Mouse (Mus musculus) myocyte (in vitro differentiated cells): ENCODE results near the gene Ubtf. TPM values are rescaled to one million over a fixed set of nuclear protein-coding genes. Genes with fewer than 3 reads are reported as not detected.
A peak's percentile ranks its signal among the peaks of the same experiment; 100 is the strongest.
"Not testable (repeated sequence)": the region's sequence is repeated elsewhere in the genome, so short reads cannot be mapped to it uniquely, and the experiment has no call there.

Source experiments
- H3K27me3 ChIP-seq: one replicate; pipeline ENCODE4 v1.6.1; 2011; ENCODE audit not compliant: control insufficient read depth, insufficient read depth, insufficient read length
- H3K36me3 ChIP-seq: one replicate; pipeline ENCODE4 v1.6.1; 2011; ENCODE audit not compliant: control insufficient read depth, insufficient read depth
- H3K4me2 ChIP-seq: one replicate; pipeline ENCODE4 v1.6.1; 2011; ENCODE audit warnings: low read depth, control low read depth
- H3K4me3 ChIP-seq: one replicate; pipeline ENCODE4 v1.5.1; 2011; ENCODE audit warnings: mild to moderate bottlenecking, control low read depth, moderate library complexity
- H3K79me2 ChIP-seq: one replicate; pipeline ENCODE4 v1.6.1; 2011; ENCODE audit not compliant: control insufficient read depth, insufficient read depth
- H3ac ChIP-seq: one replicate; pipeline ENCODE4 v1.6.1; 2011; ENCODE audit not compliant: control insufficient read depth, insufficient read length
- CEBPB ChIP-seq: IDR thresholded peaks from 2 replicates; pipeline ENCODE4 v1.6.1; 2011; ENCODE audit warnings: mild to moderate bottlenecking, moderate library complexity; ENCODE audit not compliant: poor library complexity, insufficient read depth, severe bottlenecking
- E2F4 ChIP-seq: IDR thresholded peaks from one replicate; pipeline ENCODE4 v1.6.1; 2011; ENCODE audit warnings: mild to moderate bottlenecking, control low read depth, moderate library complexity; ENCODE audit not compliant: insufficient read depth
- MAX ChIP-seq: IDR thresholded peaks from one replicate; pipeline ENCODE4 v1.6.1; 2011; ENCODE audit warnings: low read depth, mild to moderate bottlenecking, control low read depth
- MYOD1 ChIP-seq, 3 experiments: IDR thresholded peaks; one replicate each; pipeline ENCODE4 v1.6.1; 2011; ENCODE audit warnings: control low read depth in 2 of 3, low read depth in 2 of 3, mild to moderate bottlenecking in 2 of 3, moderate library complexity in 1 of 3; ENCODE audit not compliant: insufficient read length in 2 of 3, control insufficient read depth in 1 of 3
- MYOG ChIP-seq, 3 experiments: IDR thresholded peaks; one replicate each; pipeline ENCODE4 v1.6.1; 2011; ENCODE audit warnings: control low read depth in 2 of 3, low read depth in 2 of 3, mild to moderate bottlenecking in 2 of 3; ENCODE audit not compliant: insufficient read length in 2 of 3, control insufficient read depth in 1 of 3, insufficient read depth in 1 of 3
- POLR2A ChIP-seq: IDR thresholded peaks from one replicate; pipeline ENCODE4 v1.6.1; 2011; ENCODE audit warnings: low read depth, mild to moderate bottlenecking, control low read depth, moderate library complexity; ENCODE audit not compliant: insufficient read length
- POLR2AphosphoS2 ChIP-seq: IDR thresholded peaks from one replicate; pipeline ENCODE4 v1.6.1; 2011; ENCODE audit warnings: low read depth, control low read depth; ENCODE audit not compliant: insufficient read length
- REST ChIP-seq: IDR thresholded peaks from one replicate; pipeline ENCODE4 v1.6.1; 2011; ENCODE audit warnings: mild to moderate bottlenecking, control low read depth, moderate library complexity; ENCODE audit not compliant: insufficient read depth, insufficient read length
- SRF ChIP-seq: IDR thresholded peaks from one replicate; pipeline ENCODE4 v1.6.1; 2011; ENCODE audit warnings: low read depth; ENCODE audit not compliant: control insufficient read depth, insufficient read length
- TCF12 ChIP-seq: IDR thresholded peaks from one replicate; pipeline ENCODE4 v1.6.1; 2011; ENCODE audit warnings: mild to moderate bottlenecking, control low read depth; ENCODE audit not compliant: poor library complexity, insufficient read depth, severe bottlenecking
- TCF3 ChIP-seq: IDR thresholded peaks from one replicate; pipeline ENCODE4 v1.6.1; 2011; ENCODE audit warnings: low read depth, control low read depth; ENCODE audit not compliant: insufficient read length
- USF1 ChIP-seq: IDR thresholded peaks from one replicate; pipeline ENCODE4 v1.6.1; 2011; ENCODE audit warnings: low read depth, mild to moderate bottlenecking, control low read depth, moderate library complexity
- polyA plus RNA-seq: library from polyadenylated mRNA; unstranded; fragments of >200 nt; fragmentation: generic; extraction: Trizol; gene quantifications from one replicate; pipeline ENCODE4 v1.2.1, GENCODE M21; 2012; ENCODE audit warnings: missing spikeins

The Ubtf gene
- polyA plus RNA-seq, result 58.6 TPM

- TF ChIP-seq POLR2AphosphoS2 (peak; percentile 92), CEBPB (no peak), MYOD1 (IDR thresholded peaks at IDR 0.05; ENCODE audit: control insufficient read depth in 1 of 3, insufficient read length in 2 of 3, low read depth in 2 of 3) (peak in 1 of 3 experiments; percentile 48), POLR2A (peak; percentile 75), MYOG (IDR thresholded peaks at IDR 0.05; ENCODE audit: control insufficient read depth in 1 of 3, insufficient read depth in 1 of 3, insufficient read length in 2 of 3, low read depth in 2 of 3) (peak in 1 of 3 experiments; percentile 53), E2F4 (no peak), REST (no peak), MAX (no peak), USF1 (no peak), TCF3 (no peak), SRF (no peak), TCF12 (no peak)
- Histone ChIP-seq H3K27me3 (no peaks in the 10 kb centered on the region), H3K36me3 (peaks cover under 1% of the 10 kb centered on the region), H3K4me3 (peak within 1 kb of the TSS; percentile 75), H3K4me2 (peak within 1 kb of the TSS; percentile 89), H3ac (peak within 1 kb of the TSS; percentile 98), H3K79me2 (peaks cover 22% of the 10 kb centered on the region)
Observed at GRCm38 (mm10) chr11:102319410-102319792, at the start of gene Ubtf. Gene Ubtf, minus strand, starts transcription at chr11:102319742.

GRCm38 (mm10) chr11:102369263-102369662 is 49.7 kb upstream of the Ubtf start:
- TF ChIP-seq USF1 (no peak), MAX (no peak), REST (no peak), POLR2A (no peak), MYOG (IDR thresholded peaks at IDR 0.05; ENCODE audit: control insufficient read depth in 1 of 3, insufficient read depth in 1 of 3, insufficient read length in 2 of 3, low read depth in 2 of 3) (no peak), MYOD1 (IDR thresholded peaks at IDR 0.05; ENCODE audit: control insufficient read depth in 1 of 3, insufficient read length in 2 of 3, low read depth in 2 of 3) (no peak), E2F4 (no peak), TCF3 (no peak), TCF12 (no peak), SRF (no peak), POLR2AphosphoS2 (no peak)
- no peak overlapping the region for H3K4me2 ChIP-seq
- H3K79me2 ChIP-seq, result no peaks in the 10 kb centered on the region
- H3K27me3 ChIP-seq, result peaks cover 43% of the 10 kb centered on the region
- H3ac ChIP-seq, result no peak overlapping the region
- H3K4me3 ChIP-seq, result no peak overlapping the region
- H3K36me3 ChIP-seq, result no peaks in the 10 kb centered on the region

GRCm38 (mm10) chr11:102368347-102368746 is 48.8 kb upstream of the Ubtf start:
- Histone ChIP-seq H3K79me2 (no peaks in the 10 kb centered on the region), H3K4me3 (no peak overlapping the region), H3K4me2 (no peak overlapping the region), H3ac (no peak overlapping the region), H3K27me3 (peaks cover 49% of the 10 kb centered on the region), H3K36me3 (no peaks in the 10 kb centered on the region)
- no peak for TF ChIP-seq TCF3
- no peak for TF ChIP-seq TCF12
- TF ChIP-seq SRF, result no peak

GRCm38 (mm10) chr11:102367504-102368280 is 48.1 kb upstream of the Ubtf start:
- Histone ChIP-seq H3K27me3 (peaks cover 56% of the 10 kb centered on the region), H3K79me2 (no peaks in the 10 kb centered on the region), H3ac (no peak overlapping the region), H3K4me3 (no peak overlapping the region), H3K36me3 (no peaks in the 10 kb centered on the region), H3K4me2 (no peak overlapping the region)
- TF ChIP-seq MYOG (IDR thresholded peaks at IDR 0.05; ENCODE audit: control insufficient read depth in 1 of 3, insufficient read depth in 1 of 3, insufficient read length in 2 of 3, low read depth in 2 of 3) (no peak), MAX (no peak)

GRCm38 (mm10) chr11:102366103-102366502 is 46.6 kb upstream of the Ubtf start, which contains the start of gene Slc4a1:
Gene Slc4a1, minus strand, starts transcription at chr11:102366203.
- not testable (repeated sequence) for H3K36me3 ChIP-seq, H3K79me2 ChIP-seq, H3K4me3 ChIP-seq, H3K4me2 ChIP-seq, H3ac ChIP-seq
- peaks cover 72% of the 10 kb centered on the region for H3K27me3 ChIP-seq
